Mouse (Mus musculus) forebrain, embryonic 10.5 days (tissue): ENCODE data around the gene Sipa1l1. TPM values are rescaled to one million over a fixed set of nuclear protein-coding genes. Genes with fewer than 3 reads are reported as not detected.

ENCODE experiments used
- DNase-seq: peaks from one replicate; pipeline ENCODE4 v3.0.0-alpha.2; 2017; ENCODE audit warnings: low spot score; ENCODE audit errors: extremely low spot score
- H3K27ac ChIP-seq: fragments of 300-500 bp; sonication (generic); 2 replicates; pipeline ENCODE4 v1.5.1; 2016; ENCODE audit warnings: mild to moderate bottlenecking
- H3K27me3 ChIP-seq: fragments of 300-500 bp; sonication (generic); 2 replicates; pipeline ENCODE4 v1.6.1; 2016; ENCODE audit warnings: mild to moderate bottlenecking; ENCODE audit not compliant: poor library complexity, severe bottlenecking
- H3K36me3 ChIP-seq: fragments of 300-500 bp; sonication (generic); replicated peaks from 2 replicates; pipeline ENCODE4 v1.6.1; 2016; ENCODE audit warnings: mild to moderate bottlenecking, moderate library complexity
- H3K4me1 ChIP-seq: fragments of 300-500 bp; sonication (generic); 2 replicates; pipeline ENCODE4 v1.6.1; 2016
- H3K4me3 ChIP-seq: fragments of 300-500 bp; sonication (generic); 2 replicates; pipeline ENCODE4 v1.5.1; 2016; ENCODE audit warnings: mild to moderate bottlenecking, moderate library complexity
- H3K9me3 ChIP-seq: fragments of 300-500 bp; sonication (generic); 2 replicates; pipeline ENCODE4 v1.6.1; 2016; ENCODE audit warnings: mild to moderate bottlenecking, moderate library complexity
- WGBS: fragments of 180-500 bp; shearing (Covaris S2); methylation state at CpG from one replicate; pipeline ENCODE4 v1.1.7; 2016; 5-methylcytosine and 5-hydroxymethylcytosine counted together
- polyA plus RNA-seq: library from polyadenylated mRNA; unstranded; fragments of >200 nt; fragmentation: Nextera tagmentation; extraction: Ambion mirVana; gene quantifications from 2 replicates; pipeline ENCODE4 v1.2.1, GENCODE M21; 2016

Gene Sipa1l1
- polyA plus RNA-seq, 1 experiment from 2014 or later, result 40.6 TPM

DNA sequence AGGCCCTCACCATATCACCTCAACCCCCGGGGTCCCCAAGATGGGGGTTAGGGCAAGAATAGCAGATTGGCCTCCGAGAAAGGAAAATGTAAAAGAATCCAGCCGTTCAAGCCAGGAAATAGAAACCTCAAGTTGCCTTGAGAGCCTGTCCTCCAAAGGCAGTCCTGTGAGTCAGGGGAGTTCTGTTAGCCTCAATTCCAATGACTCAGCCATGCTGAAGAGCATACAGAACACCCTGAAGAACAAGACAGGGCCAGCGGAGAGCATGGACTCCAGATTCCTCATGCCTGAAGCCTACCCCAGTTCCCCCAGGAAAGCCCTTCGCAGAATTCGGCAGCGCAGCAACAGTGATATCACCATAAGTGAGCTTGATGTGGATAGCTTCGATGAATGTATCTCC lies 172.1 kb downstream of the Sipa1l1 start:
- WGBS, result 93% methylated on average over 8 of the region's 8 CpGs
- Histone ChIP-seq H3K27me3 (no peaks in the 10 kb centered on the region), H3K36me3 (peaks cover 36% of the 10 kb centered on the region), H3K4me3 (no peak overlapping the region), H3K27ac (no peak overlapping the region), H3K9me3 (no peaks in the 10 kb centered on the region), H3K4me1 (peaks cover 17% of the 10 kb centered on the region)
- no peak for DNase-seq

DNA sequence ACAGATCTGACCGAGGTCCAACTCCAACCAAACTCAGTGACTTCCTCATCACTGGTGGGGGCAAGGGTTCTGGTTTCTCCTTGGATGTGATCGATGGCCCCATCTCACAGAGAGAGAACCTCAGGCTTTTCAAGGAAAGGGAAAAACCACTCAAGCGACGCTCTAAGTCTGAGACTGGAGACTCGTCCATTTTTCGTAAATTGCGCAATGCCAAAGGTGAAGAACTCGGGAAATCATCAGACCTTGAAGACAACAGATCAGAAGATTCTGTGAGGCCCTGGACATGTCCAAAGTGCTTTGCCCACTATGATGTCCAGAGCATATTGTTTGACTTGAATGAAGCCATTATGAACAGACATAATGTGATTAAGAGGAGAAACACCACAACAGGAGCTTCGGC lies 172.6 kb downstream of the Sipa1l1 start:
- Histone ChIP-seq H3K4me1 (peaks cover 17% of the 10 kb centered on the region), H3K36me3 (peaks cover 36% of the 10 kb centered on the region), H3K27ac (no peak overlapping the region), H3K27me3 (no peaks in the 10 kb centered on the region), H3K4me3 (no peak overlapping the region), H3K9me3 (no peaks in the 10 kb centered on the region)
- no peak for DNase-seq
- 95% methylated on average over 9 of the region's 9 CpGs for WGBS

DNA sequence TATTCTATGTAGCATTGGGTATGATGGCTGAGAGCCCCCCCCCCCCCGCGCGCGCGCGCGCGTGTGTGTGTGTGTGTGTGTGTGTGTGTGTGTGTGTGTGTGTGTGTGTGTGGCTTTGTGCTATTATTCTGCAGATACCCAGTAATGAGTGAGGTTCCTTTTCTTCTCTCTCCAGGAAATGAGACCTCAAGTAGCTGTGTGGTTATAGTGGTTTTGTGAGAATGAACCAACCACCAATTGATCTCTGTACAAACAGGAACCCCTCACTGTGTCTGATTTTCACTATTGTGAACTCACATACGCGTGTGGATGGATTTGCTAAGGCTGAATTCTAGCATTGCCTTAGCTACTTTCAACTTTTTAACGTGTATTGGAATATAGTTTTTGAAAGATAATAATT lies 181.0 kb downstream of the Sipa1l1 start:
- 95% methylated on average over 8 of the region's 11 CpGs for WGBS
- H3K36me3 ChIP-seq, result no peaks in the 10 kb centered on the region
- H3K9me3 ChIP-seq, result no peaks in the 10 kb centered on the region
- H3K27me3 ChIP-seq, result no peaks in the 10 kb centered on the region
- H3K4me1 ChIP-seq, result peaks cover 14% of the 10 kb centered on the region
- no peak for DNase-seq
- no peak overlapping the region for H3K4me3 ChIP-seq
- H3K27ac ChIP-seq, result no peak overlapping the region

DNA sequence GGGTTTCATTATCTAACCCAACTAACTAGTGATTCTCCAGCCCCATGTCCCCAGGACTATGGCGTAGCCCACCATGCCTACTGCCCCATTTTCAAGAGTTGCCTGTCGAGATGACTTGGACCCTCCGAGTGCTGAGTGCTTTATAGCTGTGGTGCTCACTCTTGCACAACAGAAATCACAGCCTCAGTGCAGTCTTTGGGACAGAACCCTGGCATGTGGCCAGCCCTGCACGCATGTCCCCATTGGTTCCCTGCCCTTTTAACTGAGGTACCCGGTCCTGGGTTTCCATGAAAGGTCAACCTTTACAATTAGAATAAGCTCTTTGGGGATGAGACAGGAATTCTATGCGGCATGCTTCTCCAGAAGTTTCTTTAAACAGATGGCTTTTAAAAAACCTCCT lies 181.8 kb downstream of the Sipa1l1 start:
- 90% methylated on average over 6 of the region's 6 CpGs for WGBS
- no peaks in the 10 kb centered on the region for H3K9me3 ChIP-seq
- H3K4me1 ChIP-seq, result peaks cover 20% of the 10 kb centered on the region
- DNase-seq, result no peak
- no peaks in the 10 kb centered on the region for H3K27me3 ChIP-seq
- H3K36me3 ChIP-seq, result no peaks in the 10 kb centered on the region
- no peak overlapping the region for H3K27ac ChIP-seq
- H3K4me3 ChIP-seq, result no peak overlapping the region

DNA sequence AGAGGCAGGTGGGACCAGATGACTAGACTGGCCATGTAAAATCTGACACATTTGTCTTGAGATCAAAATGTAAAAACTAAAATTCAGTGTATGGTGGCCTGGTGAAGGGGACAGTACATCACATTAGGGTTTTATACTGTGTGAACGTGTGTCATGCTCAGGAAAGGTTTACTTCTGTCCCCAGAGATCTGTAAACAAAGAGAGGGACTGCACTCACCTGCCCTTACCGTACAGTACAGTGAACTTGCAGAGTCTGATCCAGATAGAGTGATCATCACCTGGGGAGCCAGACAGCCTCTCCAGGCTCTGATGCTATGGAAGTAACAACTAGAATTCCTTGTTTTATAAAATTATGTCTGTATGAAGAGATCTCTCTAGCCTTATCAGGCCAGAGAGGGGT lies 184.5 kb downstream of the Sipa1l1 start:
- Histone ChIP-seq H3K27me3 (no peaks in the 10 kb centered on the region), H3K4me3 (no peak overlapping the region), H3K4me1 (peaks cover 20% of the 10 kb centered on the region), H3K36me3 (peaks cover 16% of the 10 kb centered on the region), H3K27ac (no peak overlapping the region), H3K9me3 (no peaks in the 10 kb centered on the region)
- DNase-seq, result no peak
- 89% methylated on average over 2 of the region's 2 CpGs for WGBS

DNA sequence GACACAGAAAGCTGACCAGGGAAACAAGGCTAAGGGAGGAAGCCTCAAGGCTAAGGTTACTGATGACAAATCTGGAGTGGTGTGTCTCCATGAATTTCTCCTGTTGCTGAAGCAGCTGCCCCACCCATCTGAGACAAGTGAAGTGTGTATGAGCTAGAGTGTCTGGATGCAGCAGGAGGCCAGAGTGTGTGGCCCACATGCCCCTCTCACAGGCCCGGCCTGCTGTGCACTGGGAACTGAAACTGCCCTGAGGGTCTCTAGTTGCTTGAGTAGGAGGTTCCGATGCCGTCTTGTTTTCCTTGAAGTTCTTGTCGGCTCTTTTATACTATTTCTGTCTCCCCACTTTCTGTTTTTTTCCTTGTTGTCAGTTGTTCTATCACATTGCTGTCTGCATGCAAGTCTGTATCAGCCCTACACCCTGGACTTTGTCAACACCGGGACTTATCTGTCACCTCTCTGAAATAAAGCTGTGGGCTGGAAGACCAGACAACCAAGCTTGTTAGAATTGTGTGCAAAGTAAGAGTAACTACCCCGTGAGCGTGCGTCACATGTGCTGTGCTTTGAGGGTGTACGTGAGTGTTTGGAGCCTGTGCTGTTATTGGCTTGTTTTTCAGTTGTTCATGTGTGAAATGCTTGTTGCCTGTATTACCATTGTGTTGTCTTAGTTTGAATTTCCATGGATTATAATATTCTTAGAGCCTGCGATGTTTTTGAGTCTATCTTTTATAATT lies 186.5 kb downstream of the Sipa1l1 start:
- Histone ChIP-seq H3K36me3 (peaks cover 21% of the 10 kb centered on the region), H3K9me3 (no peaks in the 10 kb centered on the region), H3K27me3 (no peaks in the 10 kb centered on the region), H3K4me1 (peaks cover 16% of the 10 kb centered on the region), H3K4me3 (no peak overlapping the region), H3K27ac (no peak overlapping the region)
- WGBS, result 70% methylated on average over 10 of the region's 10 CpGs
- no peak for DNase-seq

DNA sequence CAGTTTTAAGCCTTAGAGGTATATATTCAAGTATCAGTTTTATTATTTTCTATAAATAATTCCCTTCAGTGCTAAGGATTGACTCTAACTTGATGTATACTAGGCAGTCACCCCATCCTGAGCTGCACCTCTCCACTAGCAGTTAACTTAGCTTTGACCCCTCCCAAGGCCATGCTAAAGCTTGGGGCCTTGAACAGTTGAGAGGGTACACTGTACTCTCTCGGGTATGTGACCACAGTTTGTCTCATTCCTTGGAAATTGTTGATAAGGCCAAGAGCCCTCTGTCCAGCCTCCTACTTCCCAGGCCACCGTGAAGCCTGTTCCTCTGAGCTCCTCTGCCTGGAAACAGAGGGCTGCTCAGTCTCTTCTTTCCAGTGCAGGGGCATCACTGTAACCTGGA lies 187.4 kb downstream of the Sipa1l1 start:
- Histone ChIP-seq H3K4me1 (peaks cover 16% of the 10 kb centered on the region), H3K9me3 (no peaks in the 10 kb centered on the region), H3K27ac (no peak overlapping the region), H3K27me3 (no peaks in the 10 kb centered on the region), H3K4me3 (no peak overlapping the region), H3K36me3 (peaks cover 26% of the 10 kb centered on the region)
- no peak for DNase-seq
- WGBS, result 83% methylated on average over 2 of the region's 2 CpGs

DNA sequence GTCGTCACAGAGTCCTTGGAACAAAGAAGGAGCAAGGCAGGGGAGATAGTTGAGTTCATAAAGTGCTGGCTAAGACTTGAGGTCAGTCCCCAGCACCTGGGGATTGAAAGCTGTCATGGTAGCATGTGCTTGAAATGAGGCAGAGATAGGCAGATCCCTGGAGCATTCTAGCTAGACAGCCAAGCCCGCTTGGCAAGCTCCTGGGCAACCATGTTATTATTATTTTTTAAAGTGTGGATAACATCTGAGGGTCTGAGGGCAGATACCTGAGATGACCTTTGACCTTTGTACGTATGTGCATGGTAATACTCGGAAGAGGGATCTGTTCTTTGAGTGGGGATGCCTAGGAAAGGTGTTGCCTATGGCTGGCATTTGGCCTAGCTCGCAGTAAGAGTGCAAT lies 188.3 kb downstream of the Sipa1l1 start:
- 92% methylated on average over 5 of the region's 5 CpGs for WGBS
- peaks cover 27% of the 10 kb centered on the region for H3K36me3 ChIP-seq
- peaks cover 16% of the 10 kb centered on the region for H3K4me1 ChIP-seq
- no peaks in the 10 kb centered on the region for H3K27me3 ChIP-seq
- H3K27ac ChIP-seq, result no peak overlapping the region
- no peak overlapping the region for H3K4me3 ChIP-seq
- no peak for DNase-seq
- no peaks in the 10 kb centered on the region for H3K9me3 ChIP-seq

DNA sequence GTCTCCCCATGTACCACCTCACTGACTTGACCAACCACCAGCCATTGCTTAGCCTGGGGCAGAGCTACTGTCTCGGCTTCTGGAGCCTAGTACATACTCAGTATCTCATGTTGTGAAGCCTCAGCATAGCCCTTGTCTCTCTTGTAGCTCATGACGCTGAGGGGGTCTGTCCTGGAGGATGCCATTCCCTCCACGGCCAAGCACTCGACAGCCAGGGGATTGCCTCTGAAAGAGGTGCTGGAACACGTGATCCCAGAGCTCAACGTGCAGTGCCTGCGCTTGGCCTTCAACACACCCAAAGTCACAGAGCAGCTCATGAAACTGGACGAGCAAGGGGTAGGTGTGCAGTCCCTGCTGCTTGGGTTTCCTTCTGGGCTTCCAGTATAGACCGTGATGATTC lies 193.7 kb downstream of the Sipa1l1 start:
- H3K27ac ChIP-seq, result no peak overlapping the region
- H3K27me3 ChIP-seq, result no peaks in the 10 kb centered on the region
- H3K9me3 ChIP-seq, result no peaks in the 10 kb centered on the region
- no peak overlapping the region for H3K4me3 ChIP-seq
- no peak for DNase-seq
- H3K4me1 ChIP-seq, result peaks cover 21% of the 10 kb centered on the region
- H3K36me3 ChIP-seq, result peaks cover 26% of the 10 kb centered on the region
- WGBS, result 93% methylated on average over 9 of the region's 9 CpGs

DNA sequence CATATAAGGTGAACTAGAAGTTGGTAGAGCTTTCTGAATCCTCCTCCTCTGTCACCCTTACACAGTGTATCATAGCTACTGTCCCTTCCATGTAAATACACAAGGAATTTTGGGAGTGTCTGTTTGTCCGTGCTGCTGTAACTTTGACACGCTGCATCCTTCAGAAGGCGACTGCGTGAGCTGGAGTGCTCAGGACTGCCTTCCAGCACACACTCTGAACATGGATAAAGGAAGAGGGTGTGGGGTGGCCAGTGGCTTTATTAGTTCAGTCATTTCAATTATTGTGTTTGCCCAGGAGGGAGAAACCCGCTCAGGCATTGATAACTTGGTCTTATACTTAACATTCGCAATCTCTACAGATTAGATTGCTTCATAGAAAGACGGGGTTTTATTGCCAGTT lies 195.1 kb downstream of the Sipa1l1 start:
- H3K27ac ChIP-seq, result no peak overlapping the region
- 83% methylated on average over 7 of the region's 7 CpGs for WGBS
- H3K36me3 ChIP-seq, result peaks cover 13% of the 10 kb centered on the region
- no peaks in the 10 kb centered on the region for H3K27me3 ChIP-seq
- peaks cover 23% of the 10 kb centered on the region for H3K4me1 ChIP-seq
- DNase-seq, result no peak
- H3K9me3 ChIP-seq, result no peaks in the 10 kb centered on the region
- H3K4me3 ChIP-seq, result no peak overlapping the region

DNA sequence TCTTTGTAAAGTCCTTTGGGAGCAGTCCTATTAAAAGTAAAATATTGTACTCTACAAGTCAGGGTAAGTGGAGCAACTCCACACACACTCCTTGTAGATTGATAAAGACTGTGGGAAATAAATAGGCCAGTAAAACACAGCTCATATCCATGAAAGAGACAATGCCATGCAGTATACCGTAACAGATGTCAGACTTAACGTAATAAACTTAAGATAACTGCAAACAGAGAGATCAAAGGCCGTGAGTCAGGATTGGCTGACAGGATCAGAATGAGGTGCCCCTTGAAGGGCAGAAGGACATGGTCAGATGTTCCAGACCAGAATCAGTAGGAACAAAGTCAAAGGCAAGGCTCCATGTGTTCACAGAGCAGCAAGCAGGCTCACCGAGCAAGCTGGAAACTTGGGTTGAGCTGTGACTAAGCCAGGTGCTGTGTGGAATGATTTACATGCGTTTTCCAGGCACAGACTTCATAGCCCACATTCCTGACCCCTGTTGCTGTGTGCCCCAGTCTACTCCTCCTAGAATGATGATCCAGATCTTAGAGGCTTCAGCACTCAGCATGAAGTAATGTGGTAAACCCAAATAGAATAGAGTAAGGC lies 196.3 kb downstream of the Sipa1l1 start:
- WGBS, result 84% methylated on average over 5 of the region's 5 CpGs
- Histone ChIP-seq H3K9me3 (no peaks in the 10 kb centered on the region), H3K4me3 (no peak overlapping the region), H3K36me3 (peaks cover 13% of the 10 kb centered on the region), H3K27me3 (no peaks in the 10 kb centered on the region), H3K4me1 (peaks cover 35% of the 10 kb centered on the region), H3K27ac (no peak overlapping the region)
- no peak for DNase-seq

DNA sequence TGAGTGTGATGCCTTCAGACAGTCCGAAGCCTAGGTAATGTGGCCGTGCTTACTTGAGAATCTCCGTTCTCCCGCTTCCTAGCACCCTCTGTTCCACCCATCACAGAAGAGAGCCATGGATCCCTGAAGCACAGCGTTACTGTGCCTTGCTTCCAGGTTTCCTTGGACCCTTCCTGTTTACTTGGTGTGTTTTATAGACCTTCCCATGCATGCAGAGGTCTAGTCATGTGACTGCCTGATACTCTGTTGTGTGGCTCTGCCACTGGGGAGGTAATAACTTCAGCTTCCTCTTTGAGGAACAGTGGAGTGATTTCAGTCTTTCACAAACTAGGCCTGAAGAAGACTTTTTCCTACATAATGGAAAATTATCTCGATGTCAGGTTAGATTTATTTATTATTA lies 197.6 kb downstream of the Sipa1l1 start:
- Histone ChIP-seq H3K27ac (no peak overlapping the region), H3K4me3 (no peak overlapping the region), H3K36me3 (peaks cover 6% of the 10 kb centered on the region), H3K27me3 (no peaks in the 10 kb centered on the region), H3K9me3 (no peaks in the 10 kb centered on the region), H3K4me1 (peaks cover 43% of the 10 kb centered on the region)
- DNase-seq, result no peak
- 95% methylated on average over 6 of the region's 6 CpGs for WGBS

DNA sequence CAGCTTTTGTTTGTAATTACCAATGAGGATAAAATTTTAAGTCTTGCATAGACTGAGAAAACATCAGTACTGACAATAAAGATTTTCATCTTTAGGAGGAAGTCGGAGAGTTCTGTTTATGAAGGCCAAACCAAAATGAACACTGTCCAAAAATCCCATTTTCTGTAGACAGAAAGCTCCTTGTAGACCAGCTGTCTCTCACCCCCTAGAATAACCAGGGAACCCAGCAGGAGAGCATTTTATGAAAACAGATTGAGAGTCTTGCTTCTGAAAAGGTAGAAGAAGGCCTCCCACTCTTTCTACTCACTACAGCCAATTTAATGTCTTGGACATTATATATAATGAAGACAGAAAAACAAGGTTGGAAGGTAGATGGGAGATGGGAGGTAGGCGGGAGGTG lies 198.2 kb downstream of the Sipa1l1 start:
- Histone ChIP-seq H3K27me3 (no peaks in the 10 kb centered on the region), H3K36me3 (peaks cover 10% of the 10 kb centered on the region), H3K4me1 (peaks cover 48% of the 10 kb centered on the region), H3K4me3 (no peak overlapping the region), H3K9me3 (no peaks in the 10 kb centered on the region), H3K27ac (no peak overlapping the region)
- DNase-seq, result no peak
- 95% methylated on average over 2 of the region's 2 CpGs for WGBS
